Mouse (Mus musculus): ENCODE measurements at regions not wholly inside any gene's neighbourhood (a gene's known extent, or its start where the extent isn't known, plus 50 kb on each side); places are given as distances from the start of the nearest gene placed in this dataset.
A peak's percentile ranks its signal among the peaks of the same experiment; 100 is the strongest.

- H3K27ac ChIP-seq (ENCODE audit: insufficient read depth, low read depth, low read length), result no peak overlapping the region
- TF ChIP-seq POLR2A (IDR thresholded peaks at IDR 0.05; ENCODE audit: borderline replicate concordance, low read depth, low read length) (no peak), CTCF (IDR thresholded peaks at IDR 0.05; ENCODE audit: low read depth, low read length) (no peak)
Observed at GRCm38 (mm10) chrX:167119288-167119687, 89.8 kb downstream of the Tmsb4x start.

DNA sequence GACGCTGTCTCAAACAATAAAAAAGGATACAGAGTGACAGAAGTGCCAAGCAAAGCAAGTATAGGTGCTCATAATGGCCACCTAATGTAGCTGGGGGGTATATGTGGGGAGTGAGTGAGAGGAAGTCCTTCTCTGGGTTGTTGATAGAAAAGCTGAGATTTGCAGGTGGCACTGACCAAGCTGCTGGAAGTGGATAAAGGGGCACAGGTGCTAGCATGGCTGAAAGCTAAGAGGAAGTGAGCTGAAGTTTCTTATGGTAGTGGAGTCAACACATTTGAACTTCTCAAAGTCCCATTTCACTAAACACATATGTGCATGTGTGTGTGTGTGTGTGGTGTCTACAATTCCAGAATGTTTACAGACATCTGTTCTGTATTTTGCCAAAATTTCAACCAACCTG lies 94.0 kb downstream of the Tmsb4x start:
- no peak overlapping the region for H3K4me3 ChIP-seq (ENCODE audit: insufficient read depth, low read length)
- H3K27ac ChIP-seq (ENCODE audit: insufficient read depth, low read depth, low read length), result no peak overlapping the region
- no peak for TF ChIP-seq POLR2A (IDR thresholded peaks at IDR 0.05; ENCODE audit: borderline replicate concordance, low read depth, low read length)
- no peak for TF ChIP-seq CTCF (IDR thresholded peaks at IDR 0.05; ENCODE audit: low read depth, low read length)
- peaks cover 9% of the 10 kb centered on the region for H3K4me1 ChIP-seq (ENCODE audit: control insufficient read depth, insufficient read depth, low read length)

More at GRCm38 (mm10) chrX:167119288-167119687, 89.8 kb downstream of the Tmsb4x start:
- no peaks in the 10 kb centered on the region for H3K4me1 ChIP-seq (ENCODE audit: control insufficient read depth, insufficient read depth, low read length)
- no peak overlapping the region for H3K4me3 ChIP-seq (ENCODE audit: insufficient read depth, low read length)

DNA sequence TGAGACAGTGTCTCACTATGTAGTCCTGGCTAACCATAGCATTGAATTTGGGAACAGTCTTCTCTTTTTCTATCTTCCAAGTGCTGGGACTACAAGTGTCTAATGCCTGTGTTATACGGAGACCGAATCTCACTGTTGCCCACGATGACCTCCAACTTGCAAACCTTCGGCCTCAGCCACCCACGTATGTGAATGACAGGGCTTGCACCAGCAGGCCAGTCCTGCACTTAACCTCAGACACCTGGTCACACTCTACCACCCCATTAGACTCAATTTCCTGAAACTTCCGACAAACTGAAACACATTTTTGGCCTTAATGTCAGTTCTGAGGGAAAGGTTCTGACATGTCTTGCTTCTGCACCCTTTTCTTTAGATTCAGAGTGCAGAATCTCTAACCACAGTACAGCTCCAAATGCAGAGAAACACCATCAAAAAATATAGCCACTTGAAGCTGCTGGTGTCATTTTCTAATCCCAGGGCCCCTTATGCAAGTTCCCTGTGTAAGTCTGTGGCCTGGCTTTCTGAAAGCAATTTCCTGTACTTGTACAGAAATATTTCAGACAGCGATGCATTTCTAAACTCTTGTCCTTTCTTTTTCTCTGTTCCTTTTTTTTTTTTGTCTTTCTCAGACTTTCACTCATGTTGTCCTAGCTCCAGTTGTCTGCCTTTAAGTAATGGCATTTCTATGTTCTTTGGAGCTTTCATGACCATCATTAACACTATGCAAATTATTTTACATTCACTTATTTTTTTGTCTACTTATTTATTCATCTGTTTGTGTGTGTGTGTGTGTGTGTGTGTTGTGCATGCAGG lies 97.8 kb downstream of the Tmsb4x start:
- peaks cover 12% of the 10 kb centered on the region for H3K4me1 ChIP-seq (ENCODE audit: control insufficient read depth, insufficient read depth, low read length)
- no peak overlapping the region for H3K4me3 ChIP-seq (ENCODE audit: insufficient read depth, low read length)
- TF ChIP-seq POLR2A (IDR thresholded peaks at IDR 0.05; ENCODE audit: borderline replicate concordance, low read depth, low read length) (no peak), CTCF (IDR thresholded peaks at IDR 0.05; ENCODE audit: low read depth, low read length) (no peak)
- peak overlapping the region; percentile 58 for H3K27ac ChIP-seq (ENCODE audit: insufficient read depth, low read depth, low read length)

GRCm38 (mm10) chrX:167108356-167108755 lies 100.8 kb downstream of the Tmsb4x start:
- no peak overlapping the region for H3K4me3 ChIP-seq (ENCODE audit: insufficient read depth, low read length)
- peaks cover 26% of the 10 kb centered on the region for H3K4me1 ChIP-seq (ENCODE audit: control insufficient read depth, insufficient read depth, low read length)
- H3K27ac ChIP-seq (ENCODE audit: insufficient read depth, low read depth, low read length), result no peak overlapping the region
- TF ChIP-seq CTCF (IDR thresholded peaks at IDR 0.05; ENCODE audit: low read depth, low read length), result no peak
- no peak for TF ChIP-seq POLR2A (IDR thresholded peaks at IDR 0.05; ENCODE audit: borderline replicate concordance, low read depth, low read length)

GRCm38 (mm10) chrX:167107469-167107868 lies 101.6 kb downstream of the Tmsb4x start:
- Histone ChIP-seq H3K4me1 (ENCODE audit: control insufficient read depth, insufficient read depth, low read length) (peaks cover 27% of the 10 kb centered on the region), H3K4me3 (ENCODE audit: insufficient read depth, low read length) (no peak overlapping the region), H3K27ac (ENCODE audit: insufficient read depth, low read depth, low read length) (no peak overlapping the region)
- TF ChIP-seq POLR2A (IDR thresholded peaks at IDR 0.05; ENCODE audit: borderline replicate concordance, low read depth, low read length), result no peak
- TF ChIP-seq CTCF (IDR thresholded peaks at IDR 0.05; ENCODE audit: low read depth, low read length), result no peak

GRCm38 (mm10) chrX:167105931-167106417 lies 103.1 kb downstream of the Tmsb4x start:
- H3K4me1 ChIP-seq (ENCODE audit: control insufficient read depth, insufficient read depth, low read length), result peaks cover 28% of the 10 kb centered on the region
- TF ChIP-seq CTCF (IDR thresholded peaks at IDR 0.05; ENCODE audit: low read depth, low read length), result no peak
- no peak for TF ChIP-seq POLR2A (IDR thresholded peaks at IDR 0.05; ENCODE audit: borderline replicate concordance, low read depth, low read length)
- H3K27ac ChIP-seq (ENCODE audit: insufficient read depth, low read depth, low read length), result no peak overlapping the region
- H3K4me3 ChIP-seq (ENCODE audit: insufficient read depth, low read length), result no peak overlapping the region

GRCm38 (mm10) chrX:167105354-167105753 lies 103.8 kb downstream of the Tmsb4x start:
- Histone ChIP-seq H3K4me3 (ENCODE audit: insufficient read depth, low read length) (no peak overlapping the region), H3K4me1 (ENCODE audit: control insufficient read depth, insufficient read depth, low read length) (peaks cover 26% of the 10 kb centered on the region), H3K27ac (ENCODE audit: insufficient read depth, low read depth, low read length) (no peak overlapping the region)
- TF ChIP-seq POLR2A (IDR thresholded peaks at IDR 0.05; ENCODE audit: borderline replicate concordance, low read depth, low read length) (no peak), CTCF (IDR thresholded peaks at IDR 0.05; ENCODE audit: low read depth, low read length) (no peak)

DNA sequence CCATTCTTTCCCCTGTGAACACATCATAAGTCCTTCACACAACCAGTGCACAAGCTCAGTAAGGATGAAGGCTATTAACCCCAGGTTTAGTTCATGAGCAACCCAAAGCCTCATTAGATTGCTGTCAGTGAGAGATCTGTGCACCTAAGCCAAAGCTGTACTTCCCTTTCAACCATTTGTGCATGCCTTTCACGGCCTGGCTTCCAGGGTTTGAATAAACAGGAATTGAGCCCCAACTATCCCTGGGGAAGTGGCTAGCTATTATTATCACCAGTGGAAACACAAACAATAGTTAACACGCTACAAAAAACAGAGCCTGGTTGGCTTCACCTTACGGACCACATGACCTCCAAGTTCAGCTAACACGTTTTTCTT lies 104.9 kb downstream of the Tmsb4x start:
- Histone ChIP-seq H3K4me3 (ENCODE audit: insufficient read depth, low read length) (no peak overlapping the region), H3K4me1 (ENCODE audit: control insufficient read depth, insufficient read depth, low read length) (peaks cover 26% of the 10 kb centered on the region), H3K27ac (ENCODE audit: insufficient read depth, low read depth, low read length) (no peak overlapping the region)
- TF ChIP-seq POLR2A (IDR thresholded peaks at IDR 0.05; ENCODE audit: borderline replicate concordance, low read depth, low read length) (no peak), CTCF (IDR thresholded peaks at IDR 0.05; ENCODE audit: low read depth, low read length) (no peak)

DNA sequence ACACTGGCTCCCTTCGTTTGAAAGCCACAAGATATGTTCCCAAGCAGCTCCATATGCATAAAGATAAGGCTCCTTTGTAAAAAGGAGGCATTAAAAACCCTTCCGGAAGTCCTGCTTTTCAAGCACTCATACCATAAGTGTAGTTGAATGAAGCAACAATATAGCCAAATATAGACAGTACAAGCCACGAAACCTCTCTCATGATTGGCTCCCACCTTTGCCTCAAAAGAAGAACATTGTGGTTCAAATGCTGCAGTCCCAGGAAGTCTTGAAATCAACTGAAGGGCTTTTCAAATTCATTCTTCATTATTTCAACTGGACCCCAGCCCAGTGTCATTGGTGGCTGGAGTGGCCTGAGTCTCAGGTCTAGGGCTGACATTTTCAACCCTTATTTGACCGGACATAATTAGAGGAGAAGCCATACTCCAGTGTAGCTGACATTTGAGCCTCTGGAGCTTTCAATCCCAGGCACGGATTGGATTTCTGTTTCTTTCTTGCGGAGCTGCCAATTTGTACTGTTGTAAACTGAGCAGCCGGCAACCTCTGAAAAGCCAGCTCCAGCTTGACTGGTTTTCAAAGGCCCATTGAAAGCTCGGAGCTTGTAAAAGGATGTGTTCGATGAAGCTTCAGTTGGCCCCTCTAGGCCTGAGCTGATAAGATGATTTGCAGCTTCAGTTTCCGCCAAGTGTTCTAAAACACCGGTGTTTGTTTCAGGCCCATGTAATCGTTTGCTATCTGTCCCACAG lies 105.4 kb downstream of the Tmsb4x start:
- no peak overlapping the region for H3K4me3 ChIP-seq (ENCODE audit: insufficient read depth, low read length)
- no peak overlapping the region for H3K27ac ChIP-seq (ENCODE audit: insufficient read depth, low read depth, low read length)

DNA sequence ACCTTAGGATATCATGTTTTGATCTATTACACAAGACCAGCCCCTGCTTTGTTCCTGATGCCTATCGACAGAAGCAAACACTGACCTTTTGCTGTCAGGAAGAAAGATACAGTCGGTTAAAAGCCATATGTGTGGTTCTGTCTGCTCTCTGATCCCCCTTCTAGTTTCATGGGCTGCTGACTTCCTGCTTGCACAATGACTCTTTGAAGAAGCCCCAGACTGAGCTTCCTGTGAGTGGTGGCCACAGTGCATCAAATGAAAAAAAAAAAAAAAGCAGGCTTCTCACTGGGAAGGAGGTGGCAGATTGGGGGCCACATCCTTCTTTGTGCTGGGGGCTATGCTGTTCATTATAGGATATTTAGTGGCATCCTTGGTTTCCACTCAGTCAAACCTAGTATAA lies 107.2 kb downstream of the Tmsb4x start:
- TF ChIP-seq CTCF (IDR thresholded peaks at IDR 0.05; ENCODE audit: low read depth, low read length) (no peak), POLR2A (IDR thresholded peaks at IDR 0.05; ENCODE audit: borderline replicate concordance, low read depth, low read length) (no peak)
- Histone ChIP-seq H3K4me3 (ENCODE audit: insufficient read depth, low read length) (no peak overlapping the region), H3K27ac (ENCODE audit: insufficient read depth, low read depth, low read length) (peak overlapping the region; percentile 65), H3K4me1 (ENCODE audit: control insufficient read depth, insufficient read depth, low read length) (peaks cover 26% of the 10 kb centered on the region)

More for the DNA sequence above, 105.4 kb downstream of the Tmsb4x start:
- peaks cover 26% of the 10 kb centered on the region for H3K4me1 ChIP-seq (ENCODE audit: control insufficient read depth, insufficient read depth, low read length)
- TF ChIP-seq POLR2A (IDR thresholded peaks at IDR 0.05; ENCODE audit: borderline replicate concordance, low read depth, low read length) (no peak), CTCF (IDR thresholded peaks at IDR 0.05; ENCODE audit: low read depth, low read length) (no peak)

Data from bone marrow macrophage, adult 2 months (primary cell).